Mouse (Mus musculus) intestine, embryonic 14.5 days (tissue): Measurements from ENCODE around the gene Tpcn1. TPM values are rescaled to one million over a fixed set of nuclear protein-coding genes. Genes with fewer than 3 reads are reported as not detected.

ENCODE experiments used
- ATAC-seq: fragments of 200-750 bp; cut with Nextera tagmentation; replicated peaks from 2 replicates; pipeline ENCODE4 v1.8.0; 2017; ENCODE audit warnings: low read depth, moderate number of reproducible peaks, moderate TSS enrichment, moderate library complexity; ENCODE audit not compliant: low FRiP score, low TSS enrichment
- DNase-seq: peaks from one replicate; pipeline ENCODE4 v3.0.0-alpha.2; 2018; ENCODE audit warnings: low spot score
- H3K27ac ChIP-seq: fragments of 300-500 bp; sonication (generic); 2 replicates; pipeline ENCODE4 v1.5.1; 2014; ENCODE audit warnings: low read depth, mild to moderate bottlenecking, control low read depth
- H3K27me3 ChIP-seq: fragments of 300-500 bp; sonication (generic); replicated peaks from 2 replicates; pipeline ENCODE4 v1.6.1; 2014; ENCODE audit warnings: low read length, control low read depth; ENCODE audit not compliant: control insufficient read depth, insufficient read depth
- H3K36me3 ChIP-seq: fragments of 300-500 bp; sonication (generic); 2 replicates; pipeline ENCODE4 v1.6.1; 2014; ENCODE audit warnings: low read length, control low read depth; ENCODE audit not compliant: control insufficient read depth, insufficient read depth
- H3K4me1 ChIP-seq: fragments of 300-500 bp; sonication (generic); replicated peaks from 2 replicates; pipeline ENCODE4 v1.6.1; 2014; ENCODE audit warnings: low read length, control low read depth, mixed read lengths; ENCODE audit not compliant: control insufficient read depth, insufficient read depth
- H3K4me2 ChIP-seq: fragments of 300-500 bp; sonication (generic); 2 replicates; pipeline ENCODE4 v1.6.1; 2014; ENCODE audit warnings: low read length
- H3K4me3 ChIP-seq: fragments of 300-500 bp; sonication (generic); 2 replicates; pipeline ENCODE4 v1.5.1; 2014; ENCODE audit warnings: low read depth, low read length, control low read depth, mixed read lengths
- H3K9ac ChIP-seq: fragments of 300-500 bp; sonication (generic); 2 replicates; pipeline ENCODE4 v1.6.1; 2014; ENCODE audit warnings: mild to moderate bottlenecking, low read length
- H3K9me3 ChIP-seq: fragments of 300-500 bp; sonication (generic); 2 replicates; pipeline ENCODE4 v1.6.1; 2016; ENCODE audit warnings: low read length, control low read depth; ENCODE audit not compliant: control insufficient read depth
- WGBS: fragments of 180-500 bp; shearing (Covaris S2); extraction: QIAGEN DNeasy Blood & Tissue Kit; methylation state at CpG from one replicate; pipeline ENCODE4 v1.1.7; 2014; 5-methylcytosine and 5-hydroxymethylcytosine counted together
- polyA plus RNA-seq: library from polyadenylated mRNA; unstranded; fragments of >200 nt; fragmentation: Nextera tagmentation; extraction: Ambion mirVana; gene quantifications from 2 replicates; pipeline ENCODE4 v1.2.1, GENCODE M21; 2014

Tpcn1 gene
- polyA plus RNA-seq, 1 experiment from 2014 or later, result 23.6 TPM

DNA sequence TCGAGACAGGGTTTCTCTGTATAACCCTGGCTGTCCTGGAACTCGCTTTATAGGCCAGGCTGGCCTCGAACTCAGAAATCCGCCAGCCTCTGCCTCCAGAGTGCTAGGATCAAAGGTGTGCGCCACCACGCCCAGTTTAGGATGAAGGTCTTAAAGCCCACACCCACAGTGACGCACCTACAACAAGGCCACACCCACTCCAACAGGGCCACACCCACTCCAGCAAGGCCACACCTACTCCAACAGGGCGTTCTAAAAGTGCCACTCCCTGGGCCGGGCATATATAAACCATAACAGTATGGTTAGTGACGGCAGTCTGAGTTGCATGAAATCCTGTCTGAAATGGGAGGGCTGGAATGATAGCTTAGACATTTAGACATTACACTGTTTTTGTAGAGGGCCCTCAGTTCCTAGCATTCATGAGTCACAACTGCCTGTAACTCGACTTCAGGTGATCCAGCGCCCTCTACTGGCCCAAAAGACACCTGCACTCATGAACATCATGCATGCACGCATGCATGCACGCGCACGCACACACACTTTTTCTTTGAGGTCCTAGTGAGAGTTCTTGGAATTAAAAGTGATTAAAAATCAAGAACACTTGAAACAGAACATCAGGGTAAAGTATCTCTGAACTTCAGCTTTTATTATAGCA lies 2.0 kb upstream of the Tpcn1 start:
- H3K27me3 ChIP-seq, result no peaks in the 10 kb centered on the region
- H3K4me1 ChIP-seq, result peaks cover 18% of the 10 kb centered on the region
- H3K27ac ChIP-seq, result no peak overlapping the region
- H3K9me3 ChIP-seq, result no peaks in the 10 kb centered on the region
- DNase-seq (no peak), ATAC-seq (no peak)
- WGBS, result 70% methylated on average over 16 of the region's 16 CpGs
- no peak overlapping the region for H3K4me2 ChIP-seq
- H3K4me3 ChIP-seq, result no peak overlapping the region
- no peaks in the 10 kb centered on the region for H3K36me3 ChIP-seq
- H3K9ac ChIP-seq, result no peak overlapping the region

DNA sequence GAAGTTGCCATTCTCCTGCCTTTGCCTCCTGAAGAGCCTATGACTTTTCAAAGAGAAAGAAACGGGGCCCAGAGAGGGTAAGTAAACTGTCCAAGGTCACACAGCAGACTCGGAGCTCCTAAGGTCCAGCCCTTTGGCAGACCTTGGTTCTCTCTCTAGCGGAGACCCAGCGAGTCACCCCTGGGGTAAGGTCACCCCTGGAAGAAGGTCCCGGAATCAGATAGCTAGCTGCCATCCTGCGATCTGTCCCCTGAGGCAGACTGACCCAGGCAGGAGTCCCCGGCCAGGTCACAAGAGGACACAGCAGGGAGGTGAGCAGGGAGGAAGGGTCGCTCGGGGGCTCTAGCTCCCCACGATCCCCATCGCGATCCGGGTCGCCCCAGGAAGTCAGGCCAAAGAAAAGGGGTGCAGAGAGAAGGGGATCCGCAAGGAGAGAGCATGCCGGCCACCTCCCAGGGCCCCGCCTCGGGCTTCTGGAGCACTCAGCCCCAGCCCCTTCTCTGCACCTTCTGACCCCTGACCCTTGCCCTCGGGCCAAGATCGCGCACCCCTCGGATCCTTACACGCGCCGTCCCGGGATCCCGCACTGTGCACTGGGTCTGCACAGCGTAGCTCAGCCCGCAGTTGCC lies 419 bp downstream of the Tpcn1 start:
- no peaks in the 10 kb centered on the region for H3K9me3 ChIP-seq
- no peaks in the 10 kb centered on the region for H3K27me3 ChIP-seq
- H3K9ac ChIP-seq, result peak overlapping the region; percentile 77
- DNase-seq (no peak), ATAC-seq (peak; percentile 7)
- peaks cover 18% of the 10 kb centered on the region for H3K4me1 ChIP-seq
- peak overlapping the region; percentile 97 for H3K4me2 ChIP-seq
- H3K36me3 ChIP-seq, result peaks cover 20% of the 10 kb centered on the region
- H3K4me3 ChIP-seq, result peak overlapping the region; percentile 84
- 1% methylated on average over 26 of the region's 29 CpGs for WGBS
- peak overlapping the region; percentile 69; the same call in 1 of the 2 replicates for H3K27ac ChIP-seq

DNA sequence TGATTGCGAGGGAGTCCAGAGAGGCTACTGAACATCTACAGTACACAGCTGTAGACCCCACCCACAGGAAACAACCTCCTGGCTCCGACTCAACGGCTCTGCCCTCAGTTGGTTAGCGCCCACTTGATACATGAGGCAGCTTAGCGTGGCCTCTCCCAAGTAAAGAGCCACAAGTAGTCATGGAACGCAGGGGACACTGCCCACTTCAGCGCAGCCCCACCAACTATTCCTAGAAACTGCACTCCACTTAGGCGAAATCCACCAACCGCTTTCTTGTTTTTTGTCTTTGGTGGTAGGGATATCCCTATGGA lies 902 bp downstream of the Tpcn1 start:
- ATAC-seq (no peak), DNase-seq (no peak)
- Histone ChIP-seq H3K27ac (peak overlapping the region; percentile 54; the same call in 1 of the 2 replicates), H3K27me3 (no peaks in the 10 kb centered on the region), H3K4me1 (peaks cover 18% of the 10 kb centered on the region), H3K9me3 (no peaks in the 10 kb centered on the region), H3K9ac (peak overlapping the region; percentile 77; the same call in 1 of the 2 replicates), H3K4me3 (peak overlapping the region; percentile 84), H3K36me3 (peaks cover 23% of the 10 kb centered on the region), H3K4me2 (peak overlapping the region; percentile 97)
- 20% methylated on average over 9 of the region's 9 CpGs for WGBS

DNA sequence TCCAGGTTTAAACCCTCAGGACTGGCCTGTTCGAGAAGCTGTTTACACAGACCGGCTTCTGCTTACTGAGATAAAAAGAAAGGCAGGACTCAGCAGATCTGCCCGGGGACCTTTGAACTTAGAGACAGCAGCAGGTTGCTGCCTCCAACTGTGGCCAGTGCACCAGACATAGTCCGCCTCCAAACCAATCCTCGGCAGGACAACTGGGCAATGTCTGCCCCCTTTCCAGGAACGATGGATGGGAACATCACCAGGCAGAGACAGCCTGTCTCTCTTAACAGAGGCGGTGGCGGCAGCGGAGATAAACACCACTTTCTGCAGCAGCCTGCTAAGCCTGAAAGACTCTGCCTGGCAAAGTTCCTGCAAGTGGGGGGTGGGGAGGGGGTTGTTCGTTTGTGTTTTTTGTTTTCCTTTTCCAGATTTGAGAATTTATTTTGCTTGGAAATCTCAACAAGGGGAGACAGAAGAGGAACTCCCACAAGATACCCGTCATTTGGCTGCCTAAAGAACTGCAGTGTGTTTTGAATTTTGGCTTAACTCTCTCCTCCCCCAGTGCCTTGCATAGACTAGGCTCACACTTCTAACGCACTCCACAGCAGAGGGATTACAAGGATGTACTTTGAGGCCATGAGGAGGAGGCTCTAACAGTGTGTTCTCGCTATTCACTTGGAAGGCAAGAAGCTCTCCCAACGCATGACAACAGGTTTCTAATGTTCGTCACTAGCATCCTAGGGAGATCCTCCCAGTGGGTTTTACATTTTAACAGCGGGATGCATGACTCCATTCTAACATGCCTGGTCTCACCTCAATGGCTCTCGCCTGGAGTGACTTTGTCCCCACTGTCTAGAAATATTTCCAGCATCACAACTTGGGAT lies 1.5 kb downstream of the Tpcn1 start:
- no peaks in the 10 kb centered on the region for H3K9me3 ChIP-seq
- H3K27me3 ChIP-seq, result no peaks in the 10 kb centered on the region
- peaks cover 18% of the 10 kb centered on the region for H3K4me1 ChIP-seq
- peak overlapping the region; percentile 97 for H3K4me2 ChIP-seq
- ATAC-seq (no peak), DNase-seq (no peak)
- peak overlapping the region; percentile 84 for H3K4me3 ChIP-seq
- WGBS, result 7% methylated on average over 17 of the region's 17 CpGs
- H3K36me3 ChIP-seq, result peaks cover 23% of the 10 kb centered on the region
- H3K27ac ChIP-seq, result peak overlapping the region; percentile 54
- H3K9ac ChIP-seq, result 0 out of 2 replicates have a peak overlapping the region, but pooled peaks have one; percentile 77

DNA sequence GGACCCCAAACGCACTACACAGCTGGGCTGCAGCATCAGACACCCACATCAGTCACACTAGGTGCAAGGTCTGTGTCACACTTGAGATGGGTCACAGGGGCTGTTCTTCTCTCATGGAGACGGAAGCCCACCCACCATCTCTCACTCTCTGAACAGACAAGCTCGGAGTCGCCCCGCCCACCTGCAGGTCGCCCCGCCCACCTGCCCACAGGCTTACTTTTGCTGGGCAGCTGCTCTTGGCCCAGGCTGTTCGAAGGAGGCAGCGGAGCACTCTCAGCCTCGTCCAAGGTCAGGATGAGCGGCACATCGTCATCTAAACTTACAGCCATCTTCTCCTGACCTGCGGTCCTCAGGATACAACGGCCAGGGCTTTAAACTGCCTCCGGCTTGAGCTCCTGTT lies 3.5 kb downstream of the Tpcn1 start:
- Histone ChIP-seq H3K9ac (no peak overlapping the region), H3K4me1 (peaks cover 21% of the 10 kb centered on the region), H3K4me3 (no peak overlapping the region), H3K4me2 (no peak overlapping the region), H3K27ac (no peak overlapping the region), H3K27me3 (no peaks in the 10 kb centered on the region), H3K9me3 (no peaks in the 10 kb centered on the region), H3K36me3 (peaks cover 34% of the 10 kb centered on the region)
- DNase-seq, result no peak
- 40% methylated on average over 15 of the region's 15 CpGs for WGBS
- no peak for ATAC-seq

DNA sequence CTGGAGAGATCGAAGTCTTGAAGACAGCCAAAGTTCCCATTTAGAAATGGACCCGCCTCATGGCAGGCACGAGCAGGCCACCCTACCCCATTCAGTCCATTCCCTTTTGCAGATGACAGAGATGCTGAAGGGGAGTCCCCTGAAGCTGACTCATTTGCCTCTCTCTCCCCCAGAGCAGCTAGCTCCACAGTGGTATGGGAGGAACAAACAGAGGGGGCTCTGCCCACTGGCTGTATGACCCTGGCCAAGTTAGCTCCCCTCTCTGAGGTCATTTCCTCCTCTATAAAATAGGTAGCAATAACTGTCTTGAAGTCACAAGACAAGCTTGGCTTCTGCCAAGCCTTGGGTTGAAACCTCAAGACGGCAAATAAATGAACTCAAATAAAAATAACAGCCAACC lies 5.0 kb downstream of the Tpcn1 start:
- Histone ChIP-seq H3K4me1 (peaks cover 36% of the 10 kb centered on the region), H3K4me2 (no peak overlapping the region), H3K9ac (no peak overlapping the region), H3K27me3 (no peaks in the 10 kb centered on the region), H3K36me3 (peaks cover 34% of the 10 kb centered on the region), H3K27ac (no peak overlapping the region), H3K9me3 (no peaks in the 10 kb centered on the region), H3K4me3 (no peak overlapping the region)
- ATAC-seq (no peak), DNase-seq (no peak)
- WGBS, result 90% methylated on average over 4 of the region's 4 CpGs

DNA sequence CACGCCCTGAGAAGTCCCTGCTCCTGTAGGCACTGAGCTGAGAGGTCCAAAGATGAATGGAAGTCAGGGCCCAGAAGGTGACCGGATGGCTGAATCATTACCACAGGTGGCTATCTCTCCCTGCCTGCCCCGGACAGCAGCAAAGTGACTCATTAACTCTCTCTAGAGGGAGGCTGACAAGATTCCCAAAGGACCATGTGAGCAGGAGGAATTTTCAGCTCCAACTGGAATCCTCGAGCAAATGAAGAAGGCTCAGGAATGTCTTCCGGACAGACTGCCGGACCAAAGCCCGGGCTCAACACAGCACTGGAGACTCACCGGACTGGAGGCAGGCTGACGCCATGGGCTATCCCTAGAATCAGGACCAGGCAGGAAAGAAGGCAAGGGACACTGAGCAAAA lies 6.5 kb downstream of the Tpcn1 start:
- Histone ChIP-seq H3K4me2 (no peak overlapping the region), H3K9ac (no peak overlapping the region), H3K36me3 (peaks cover 34% of the 10 kb centered on the region), H3K27ac (no peak overlapping the region), H3K4me1 (peaks cover 43% of the 10 kb centered on the region), H3K4me3 (no peak overlapping the region), H3K27me3 (no peaks in the 10 kb centered on the region), H3K9me3 (no peaks in the 10 kb centered on the region)
- no peak for DNase-seq
- ATAC-seq, result no peak
- WGBS, result 80% methylated on average over 9 of the region's 9 CpGs

DNA sequence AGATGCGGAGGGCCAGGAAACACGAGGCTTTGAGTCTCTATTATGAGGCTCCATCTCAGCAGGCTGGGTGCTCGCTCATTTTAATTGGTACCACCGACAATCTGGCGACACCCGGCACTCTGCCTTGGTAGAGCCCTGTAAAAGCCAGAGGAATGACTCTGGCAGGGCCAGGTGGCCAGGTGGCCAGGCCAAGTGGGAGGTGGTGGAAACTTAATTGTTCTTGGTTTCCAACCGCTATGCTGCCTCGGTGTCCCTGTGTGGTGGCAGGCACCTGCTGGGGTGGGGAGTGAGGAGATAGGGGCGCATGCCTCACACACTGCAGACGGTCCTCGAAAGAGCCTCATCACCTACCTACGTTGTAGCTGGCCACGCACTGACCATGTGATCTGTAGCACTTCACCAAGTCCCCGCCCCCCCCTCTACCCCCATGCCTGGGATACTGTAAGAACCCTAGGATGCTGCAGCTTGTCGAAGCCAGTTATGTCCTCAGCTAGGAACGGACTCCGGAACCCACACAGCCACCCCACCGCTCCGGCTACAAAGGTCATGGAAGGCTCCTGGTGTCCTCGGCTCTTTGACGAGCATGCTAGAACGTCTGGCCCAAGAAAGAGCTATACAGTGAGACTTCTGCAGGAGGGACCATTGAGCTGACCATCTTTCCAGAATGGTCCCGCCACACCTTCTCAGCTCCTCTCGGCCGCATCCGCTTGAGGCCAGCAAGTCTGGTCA lies 8.4 kb downstream of the Tpcn1 start:
- Histone ChIP-seq H3K4me3 (no peak overlapping the region), H3K9ac (no peak overlapping the region), H3K27me3 (no peaks in the 10 kb centered on the region), H3K4me1 (peaks cover 35% of the 10 kb centered on the region), H3K27ac (peak overlapping the region; percentile 84; the same call in 1 of the 2 replicates), H3K36me3 (peaks cover 34% of the 10 kb centered on the region), H3K4me2 (no peak overlapping the region), H3K9me3 (no peaks in the 10 kb centered on the region)
- ATAC-seq (no peak), DNase-seq (no peak)
- WGBS, result 86% methylated on average over 26 of the region's 26 CpGs
